Mouse (Mus musculus) forebrain, embryonic 13.5 days (tissue): Measurements from ENCODE around the gene Cgn. TPM values are rescaled to one million over a fixed set of nuclear protein-coding genes. Genes with fewer than 3 reads are reported as not detected.
"Not testable (repeated sequence)": the region's sequence is repeated elsewhere in the genome, so short reads cannot be mapped to it uniquely, and the experiment has no call there.

Source experiments
- ATAC-seq: fragments of 200-750 bp; cut with Nextera tagmentation; 2 replicates; pipeline ENCODE4 v1.8.0; 2017
- H3K27ac ChIP-seq: fragments of 300-500 bp; sonication (generic); 2 replicates; pipeline ENCODE4 v1.5.1; 2015; ENCODE audit warnings: inconsistent platforms, mild to moderate bottlenecking, moderate library complexity
- H3K27me3 ChIP-seq: fragments of 300-500 bp; sonication (generic); 2 replicates; pipeline ENCODE4 v1.6.1; 2015; ENCODE audit warnings: mild to moderate bottlenecking, inconsistent platforms
- H3K36me3 ChIP-seq: fragments of 300-500 bp; sonication (generic); 2 replicates; pipeline ENCODE4 v1.6.1; 2015; ENCODE audit warnings: mild to moderate bottlenecking, inconsistent platforms; ENCODE audit not compliant: poor library complexity, severe bottlenecking
- H3K4me1 ChIP-seq: fragments of 300-500 bp; sonication (generic); 2 replicates; pipeline ENCODE4 v1.6.1; 2015; ENCODE audit warnings: inconsistent platforms
- H3K4me2 ChIP-seq: fragments of 300-500 bp; sonication (generic); 2 replicates; pipeline ENCODE4 v1.6.1; 2015; ENCODE audit warnings: inconsistent platforms, mild to moderate bottlenecking, moderate library complexity
- H3K4me3 ChIP-seq: fragments of 300-500 bp; sonication (generic); 2 replicates; pipeline ENCODE4 v1.5.1; 2015; ENCODE audit warnings: mild to moderate bottlenecking, inconsistent platforms
- H3K9ac ChIP-seq: fragments of 300-500 bp; sonication (generic); 2 replicates; pipeline ENCODE4 v1.6.1; 2015; ENCODE audit warnings: mild to moderate bottlenecking, inconsistent platforms
- H3K9me3 ChIP-seq: fragments of 300-500 bp; sonication (generic); replicated peaks from 2 replicates; pipeline ENCODE4 v1.6.1; 2016; ENCODE audit warnings: inconsistent platforms
- WGBS: fragments of 180-500 bp; shearing (Covaris S2); methylation state at CpG from one replicate; pipeline ENCODE4 v1.1.7; 2015; 5-methylcytosine and 5-hydroxymethylcytosine counted together
- polyA plus RNA-seq: library from polyadenylated mRNA; unstranded; fragments of >200 nt; fragmentation: Nextera tagmentation; extraction: Ambion mirVana; gene quantifications from 2 replicates; pipeline ENCODE4 v1.2.1, GENCODE M21; 2015

Cgn gene
- polyA plus RNA-seq, 1 experiment from 2014 or later, result 3.8 TPM

GRCm38 (mm10) chr3:94787122-94787780 lies 959 bp upstream of the Cgn start:
- 3% methylated on average over 11 of the region's 11 CpGs for WGBS
- H3K4me3 ChIP-seq, result peak overlapping the region; percentile 47
- H3K9ac ChIP-seq, result peak overlapping the region; percentile 74
- no peaks in the 10 kb centered on the region for H3K9me3 ChIP-seq
- no peak for ATAC-seq
- peaks cover 21% of the 10 kb centered on the region for H3K4me1 ChIP-seq
- no peaks in the 10 kb centered on the region for H3K36me3 ChIP-seq
- H3K27ac ChIP-seq, result peak overlapping the region; percentile 74
- no peaks in the 10 kb centered on the region for H3K27me3 ChIP-seq
- peak overlapping the region; percentile 89 for H3K4me2 ChIP-seq

GRCm38 (mm10) chr3:94785958-94786357 lies 334 bp downstream of the Cgn start:
- Histone ChIP-seq H3K4me3 (peak overlapping the region; percentile 47), H3K9me3 (no peaks in the 10 kb centered on the region), H3K27ac (no peak overlapping the region), H3K36me3 (no peaks in the 10 kb centered on the region), H3K4me2 (peak overlapping the region; percentile 89), H3K4me1 (peaks cover 21% of the 10 kb centered on the region), H3K27me3 (no peaks in the 10 kb centered on the region), H3K9ac (peak overlapping the region; percentile 74)
- WGBS, result 1% methylated on average over 14 of the region's 14 CpGs
- no peak; the same call in 1 of the 2 replicates for ATAC-seq

GRCm38 (mm10) chr3:94784171-94784701 lies 2.1 kb downstream of the Cgn start:
- Histone ChIP-seq H3K4me2 (no peak overlapping the region), H3K9ac (no peak overlapping the region), H3K36me3 (no peaks in the 10 kb centered on the region), H3K4me3 (no peak overlapping the region), H3K9me3 (no peaks in the 10 kb centered on the region), H3K4me1 (peaks cover 21% of the 10 kb centered on the region), H3K27me3 (no peaks in the 10 kb centered on the region), H3K27ac (no peak overlapping the region)
- no peak for ATAC-seq
- WGBS, result 38% methylated on average over 5 of the region's 5 CpGs

- ATAC-seq, result no peak
- Histone ChIP-seq H3K27ac (no peak overlapping the region), H3K4me3 (no peak overlapping the region), H3K36me3 (no peaks in the 10 kb centered on the region), H3K4me2 (no peak overlapping the region), H3K9ac (no peak overlapping the region), H3K9me3 (no peaks in the 10 kb centered on the region), H3K4me1 (peaks cover 21% of the 10 kb centered on the region), H3K27me3 (no peaks in the 10 kb centered on the region)
- WGBS, result 58% methylated on average over 5 of the region's 5 CpGs
Measured at GRCm38 (mm10) chr3:94783462-94783931, 2.8 kb downstream of the Cgn start.

GRCm38 (mm10) chr3:94782936-94783335 lies 3.4 kb downstream of the Cgn start:
- Histone ChIP-seq H3K4me3 (no peak overlapping the region), H3K4me1 (peaks cover 21% of the 10 kb centered on the region), H3K27me3 (no peaks in the 10 kb centered on the region), H3K9ac (no peak overlapping the region), H3K9me3 (no peaks in the 10 kb centered on the region), H3K4me2 (no peak overlapping the region), H3K27ac (no peak overlapping the region), H3K36me3 (no peaks in the 10 kb centered on the region)
- WGBS, result 77% methylated on average over 4 of the region's 4 CpGs
- no peak for ATAC-seq

- H3K9me3 ChIP-seq, result no peaks in the 10 kb centered on the region
- ATAC-seq, result no peak
- H3K27me3 ChIP-seq, result no peaks in the 10 kb centered on the region
- no peak overlapping the region for H3K4me3 ChIP-seq
- no peaks in the 10 kb centered on the region for H3K36me3 ChIP-seq
- 39% methylated on average over 3 of the region's 3 CpGs for WGBS
- no peak overlapping the region for H3K27ac ChIP-seq
- H3K4me2 ChIP-seq, result no peak overlapping the region
- H3K4me1 ChIP-seq, result peaks cover 16% of the 10 kb centered on the region
- no peak overlapping the region for H3K9ac ChIP-seq
Measured at GRCm38 (mm10) chr3:94781356-94781755, 4.9 kb downstream of the Cgn start.

- no peak overlapping the region for H3K27ac ChIP-seq
- H3K36me3 ChIP-seq, result peaks cover 15% of the 10 kb centered on the region; the same call in 1 of the 2 replicates
- no peak overlapping the region for H3K9ac ChIP-seq
- WGBS, result 89% methylated on average over 7 of the region's 7 CpGs
- H3K4me2 ChIP-seq, result no peak overlapping the region
- no peaks in the 10 kb centered on the region for H3K27me3 ChIP-seq
- H3K4me3 ChIP-seq, result no peak overlapping the region
- no peaks in the 10 kb centered on the region for H3K4me1 ChIP-seq
- no peak for ATAC-seq
- H3K9me3 ChIP-seq, result no peaks in the 10 kb centered on the region
Measured at GRCm38 (mm10) chr3:94775886-94776285, 10.4 kb downstream of the Cgn start.

- Histone ChIP-seq H3K4me2 (no peak overlapping the region), H3K4me1 (no peaks in the 10 kb centered on the region), H3K4me3 (no peak overlapping the region), H3K9me3 (no peaks in the 10 kb centered on the region), H3K27me3 (no peaks in the 10 kb centered on the region), H3K27ac (no peak overlapping the region), H3K36me3 (peaks cover 15% of the 10 kb centered on the region; the same call in 1 of the 2 replicates), H3K9ac (no peak overlapping the region)
- no peak for ATAC-seq
- 86% methylated on average over 11 of the region's 11 CpGs for WGBS
Measured at GRCm38 (mm10) chr3:94774039-94774438, 12.3 kb downstream of the Cgn start.

GRCm38 (mm10) chr3:94765456-94765855 lies 20.8 kb downstream of the Cgn start:
- ATAC-seq, H3K4me3 ChIP-seq, H3K9ac ChIP-seq, H3K36me3 ChIP-seq, H3K4me1 ChIP-seq, H3K27ac ChIP-seq, H3K27me3 ChIP-seq, H3K9me3 ChIP-seq, H3K4me2 ChIP-seq: not testable (repeated sequence)
- 83% methylated on average over 8 of the region's 8 CpGs for whole genome bisulfite sequencing

GRCm38 (mm10) chr3:94764545-94765292 lies 21.6 kb downstream of the Cgn start:
- not testable (repeated sequence) for H3K27me3 ChIP-seq, H3K4me2 ChIP-seq, H3K27ac ChIP-seq, H3K9ac ChIP-seq, H3K4me1 ChIP-seq, H3K4me3 ChIP-seq, H3K9me3 ChIP-seq, ATAC-seq, H3K36me3 ChIP-seq
- 66% methylated on average over 4 of the region's 5 CpGs for WGBS

GRCm38 (mm10) chr3:94758427-94758826 lies 27.9 kb downstream of the Cgn start:
- H3K4me3 ChIP-seq, H3K36me3 ChIP-seq, H3K4me1 ChIP-seq, H3K4me2 ChIP-seq, H3K9me3 ChIP-seq, H3K27ac ChIP-seq, H3K9ac ChIP-seq, H3K27me3 ChIP-seq: not testable (repeated sequence)
- peak; percentile 57 for ATAC-seq
- WGBS, result 56% methylated on average over 4 of the region's 9 CpGs

- peak overlapping the region; percentile 47 for H3K4me2 ChIP-seq
- not testable (repeated sequence) for H3K36me3 ChIP-seq, H3K27me3 ChIP-seq, H3K4me1 ChIP-seq, H3K9ac ChIP-seq, H3K27ac ChIP-seq, H3K9me3 ChIP-seq
- peak; percentile 95 for ATAC-seq
- H3K4me3 ChIP-seq, result peak overlapping the region; percentile 35
- WGBS, result under 1% methylated on average over 13 of the region's 31 CpGs
Measured at GRCm38 (mm10) chr3:94758056-94758409, 28.3 kb downstream of the Cgn start.
